Mouse (Mus musculus): ENCODE results near the gene Tshz2.
"Not testable (repeated sequence)": the region's sequence is repeated elsewhere in the genome, so short reads cannot be mapped to it uniquely, and the experiment has no call there.

Gene Tshz2

GRCm38 (mm10) chr2:169632338-169633151, at the start of gene Tshz2:
Gene Tshz2, plus strand, starts transcription at chr2:169633013.
- peak; percentile 82 for DNase-seq (ENCODE audit: low spot score)

DNA sequence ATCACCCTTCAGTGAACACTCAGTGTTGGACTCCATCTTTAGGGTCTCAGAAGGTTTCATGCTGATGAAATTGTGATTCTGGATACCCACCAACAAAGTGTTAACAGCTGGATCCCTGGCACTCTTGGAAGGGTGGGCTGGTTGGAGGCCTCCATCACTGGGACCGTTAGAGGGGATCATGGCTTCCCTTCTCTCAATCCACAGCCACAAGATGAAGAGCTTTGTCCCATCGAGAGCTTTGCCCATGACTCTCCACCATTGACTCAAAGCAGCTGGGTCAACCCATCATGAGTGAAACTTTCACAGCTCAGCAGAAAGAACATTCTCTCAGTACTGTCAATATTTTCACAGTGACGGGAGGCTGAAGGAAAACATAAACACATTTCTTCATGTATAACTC, 49.3 kb upstream of the Tshz2 start:
- DNase-seq (ENCODE audit: low spot score): no peak

DNA sequence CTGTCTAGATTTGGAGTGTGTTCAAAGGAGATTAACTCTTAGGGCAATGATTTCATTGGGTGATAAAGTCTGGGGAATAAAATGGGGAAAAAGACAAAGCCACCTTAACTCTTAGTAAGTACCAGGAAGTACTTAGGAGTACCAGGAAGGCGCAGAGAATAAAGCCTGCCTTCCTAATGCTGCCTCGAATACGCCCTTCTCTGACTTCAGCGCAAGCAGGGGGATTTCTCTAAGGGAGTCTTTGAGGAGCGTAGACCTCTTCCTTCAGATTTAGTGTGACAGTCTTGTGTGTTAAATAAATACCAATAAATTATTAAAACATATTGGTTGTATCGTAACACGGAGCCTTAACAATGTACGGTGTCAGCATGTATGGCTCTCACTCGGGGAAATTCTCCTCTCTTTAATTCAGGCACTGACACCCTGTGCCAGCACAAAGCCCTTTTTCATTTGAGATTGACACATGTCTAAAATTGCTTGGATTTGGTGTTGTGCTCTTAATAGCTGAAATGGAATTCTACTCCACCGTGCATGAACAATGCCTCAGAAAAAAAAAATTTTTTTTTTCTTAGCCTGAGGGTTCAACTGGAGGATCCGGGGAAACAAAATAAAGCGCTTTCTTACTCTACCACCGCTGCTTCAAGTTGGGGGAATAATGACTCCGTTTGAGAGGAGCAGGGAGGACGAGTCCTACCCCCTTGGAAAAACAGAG, 47.9 kb upstream of the Tshz2 start:
- DNase-seq (ENCODE audit: low spot score): no peak

DNA sequence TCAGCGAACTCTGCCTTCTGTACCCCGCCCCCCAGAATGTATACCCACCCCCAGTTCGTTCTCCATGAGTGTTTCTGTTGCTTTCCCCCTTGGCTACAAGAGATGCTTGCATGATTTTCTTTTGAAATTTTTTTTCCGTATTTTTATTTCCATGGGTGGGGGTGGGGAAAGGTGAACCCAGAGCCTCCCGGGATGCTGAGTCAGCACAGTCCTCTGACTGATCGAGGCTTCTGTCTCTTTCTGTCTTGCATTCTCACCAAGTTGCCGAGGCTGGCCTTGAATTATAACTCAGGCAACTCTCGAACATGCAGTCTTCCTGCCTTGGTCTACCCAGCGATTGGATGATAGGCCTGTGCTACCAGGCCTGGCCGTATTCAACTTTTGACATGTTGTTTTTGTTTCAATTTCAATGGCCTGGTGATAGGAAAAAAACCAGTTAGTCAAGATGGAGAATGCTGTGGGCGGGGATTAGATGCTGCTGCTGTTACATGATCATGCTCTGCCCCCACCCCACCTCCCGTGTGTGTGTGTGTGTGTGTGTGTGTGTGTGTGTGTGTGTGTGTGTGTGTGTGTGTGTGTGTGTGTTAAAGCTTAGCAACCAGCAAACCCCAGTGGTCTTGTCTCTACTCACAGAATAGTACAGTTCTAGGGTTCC, 47.1 kb upstream of the Tshz2 start:
- no peak for DNase-seq (ENCODE audit: low spot score)

GRCm38 (mm10) chr2:169586688-169587087, 46.1 kb upstream of the Tshz2 start:
- DNase-seq (ENCODE audit: low spot score): no peak

GRCm38 (mm10) chr2:169587645-169588044, 45.2 kb upstream of the Tshz2 start, which contains the start of gene Gm11011:
Gene Gm11011, minus strand, starts transcription at chr2:169587745.
- not testable (repeated sequence) for DNase-seq (ENCODE audit: low spot score)

DNA sequence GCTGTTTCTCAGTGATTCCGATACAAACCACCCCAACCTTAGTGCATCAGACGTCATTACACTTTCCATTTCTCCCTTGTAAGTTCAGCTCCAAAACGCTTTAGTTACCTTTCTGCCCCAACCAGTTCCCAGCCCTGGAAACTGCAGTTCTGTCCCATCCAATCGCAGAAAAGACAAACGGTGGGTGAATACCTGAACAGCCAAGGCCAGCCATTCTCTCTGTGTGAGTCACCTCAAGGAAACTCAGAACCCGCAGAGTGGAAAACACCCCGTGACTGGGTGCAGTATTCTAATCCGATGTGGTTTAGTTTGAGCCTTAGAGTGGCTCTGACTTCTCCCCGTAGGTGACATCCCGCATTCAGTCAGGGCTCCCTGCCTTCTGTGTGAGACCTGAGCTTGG, 43.1 kb upstream of the Tshz2 start:
- no peak for DNase-seq (ENCODE audit: low spot score)

GRCm38 (mm10) chr2:169590412-169590811, 42.4 kb upstream of the Tshz2 start:
- peak; percentile 24 for DNase-seq (ENCODE audit: low spot score)

DNA sequence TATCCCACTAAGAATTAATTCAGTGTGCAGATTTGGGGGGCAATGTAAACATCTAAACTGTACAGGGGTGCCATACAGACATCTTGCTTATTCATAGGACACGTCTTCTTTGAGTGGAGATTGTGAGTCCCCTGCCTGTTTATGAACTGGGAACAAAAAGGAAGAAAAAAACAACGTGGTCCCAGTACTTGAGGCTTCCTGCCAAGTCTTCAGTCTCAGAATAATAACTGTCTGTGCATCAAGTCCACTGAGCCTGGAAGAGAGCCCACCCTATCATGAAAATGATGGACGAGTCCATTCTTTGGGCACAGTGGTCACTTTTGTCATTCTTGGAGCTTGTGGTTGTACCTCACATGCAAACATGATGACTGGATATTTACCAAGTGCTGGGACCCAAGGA, 39.1 kb upstream of the Tshz2 start:
- no peak for DNase-seq (ENCODE audit: low spot score)

DNA sequence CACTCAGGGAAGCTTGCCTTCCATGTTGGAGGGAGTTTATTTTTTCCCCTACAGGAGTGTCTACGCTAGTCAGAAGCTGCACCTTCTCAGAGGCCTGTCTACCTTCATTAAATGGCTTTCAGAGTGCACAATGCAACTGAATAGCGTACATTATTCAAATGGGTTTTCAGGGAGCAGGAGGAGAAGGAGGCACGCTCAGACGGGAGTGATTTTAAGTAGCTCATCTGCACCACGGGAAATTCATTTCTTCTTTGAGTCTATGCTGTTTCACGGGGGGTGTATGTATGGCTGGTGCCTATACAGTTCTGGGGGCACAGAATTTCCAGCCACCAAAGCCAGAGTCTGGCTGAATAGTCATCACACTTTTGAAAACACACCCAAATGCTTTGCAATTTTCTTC, 35.5 kb upstream of the Tshz2 start:
- DNase-seq (ENCODE audit: low spot score): no peak

DNA sequence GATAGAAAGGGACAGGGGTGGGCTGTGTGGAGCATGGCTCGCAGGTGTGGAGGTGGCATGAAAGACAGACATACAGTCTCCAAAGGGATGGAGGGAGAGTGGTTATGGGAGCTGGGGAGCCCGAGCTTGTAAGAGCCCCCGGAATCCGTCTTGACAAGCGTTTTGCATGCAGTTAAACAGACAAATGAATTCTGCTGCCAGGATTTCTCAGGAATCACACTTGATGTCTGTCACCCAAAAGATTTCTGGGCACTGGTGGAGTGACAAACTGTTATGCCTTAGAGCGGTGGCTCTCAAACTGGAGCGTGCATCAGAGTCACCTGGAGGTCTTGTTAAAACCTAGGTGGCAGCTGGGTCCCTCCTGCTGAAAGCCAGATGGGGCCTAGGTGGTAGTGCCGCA, 34.8 kb upstream of the Tshz2 start:
- DNase-seq (ENCODE audit: low spot score): no peak

GRCm38 (mm10) chr2:169599591-169599990, 33.2 kb upstream of the Tshz2 start:
- no peak for DNase-seq (ENCODE audit: low spot score)

DNA sequence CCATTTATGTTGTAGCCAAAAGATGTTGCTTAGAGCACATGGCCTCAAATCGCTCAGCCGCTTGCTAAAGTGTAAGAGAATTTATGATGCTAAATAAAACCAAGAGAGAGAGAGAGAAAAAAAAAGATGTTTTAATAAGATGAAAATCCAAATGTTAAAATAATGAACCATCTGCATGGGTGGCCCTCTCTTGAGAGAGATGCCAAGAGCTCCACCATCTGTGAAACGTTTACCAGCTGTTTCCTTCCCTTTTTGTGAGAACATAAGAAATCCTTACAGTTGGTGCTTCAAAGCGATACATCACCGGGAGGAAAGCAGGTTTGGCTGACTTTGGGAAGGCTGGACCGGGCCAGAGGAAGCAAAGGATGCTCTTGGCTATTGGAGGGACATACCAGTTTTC, 32.6 kb upstream of the Tshz2 start:
- no peak for DNase-seq (ENCODE audit: low spot score)

- DNase-seq (ENCODE audit: low spot score): no peak
Observed at GRCm38 (mm10) chr2:169606901-169607678, 25.7 kb upstream of the Tshz2 start.

DNA sequence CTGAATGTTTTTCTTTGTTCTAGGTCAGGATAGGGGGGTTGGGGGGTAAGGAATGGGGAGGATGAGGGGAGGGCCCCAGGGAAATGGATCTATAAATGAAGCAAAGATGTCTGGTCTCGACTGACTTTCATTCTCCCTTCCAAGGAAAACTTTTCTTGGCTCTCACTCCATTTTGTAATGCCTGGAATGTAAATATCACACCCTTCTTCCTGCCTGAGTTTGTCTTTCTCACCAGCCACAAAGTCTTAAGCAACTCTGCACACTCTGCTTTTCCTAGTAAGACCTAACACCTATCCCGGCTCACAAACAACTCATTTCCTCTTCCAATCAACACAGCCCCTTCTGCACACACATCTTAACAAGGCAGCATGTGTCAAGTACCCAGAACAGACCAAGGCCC, 25.0 kb upstream of the Tshz2 start:
- peak; percentile 31 for DNase-seq (ENCODE audit: low spot score)

DNA sequence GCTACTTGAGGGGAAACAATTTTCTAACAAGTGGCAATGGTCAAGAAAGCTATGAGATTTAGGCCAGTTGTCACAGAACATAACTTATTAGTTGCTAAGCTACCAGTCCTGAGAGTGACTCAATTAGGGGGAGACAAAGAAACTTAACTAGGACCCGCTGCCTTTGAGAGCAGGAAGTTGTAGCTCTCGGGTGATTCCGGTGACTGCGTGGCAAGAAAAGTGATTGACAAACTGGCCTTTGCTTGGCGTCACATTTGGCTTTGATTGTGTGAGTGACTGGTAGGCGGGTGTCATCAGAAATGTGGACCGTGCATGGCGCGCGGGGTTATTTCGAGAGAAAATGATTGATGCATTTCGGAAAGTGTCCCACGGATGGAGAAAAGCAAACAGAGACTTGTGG, 22.9 kb upstream of the Tshz2 start:
- no peak for DNase-seq (ENCODE audit: low spot score)

GRCm38 (mm10) chr2:169610882-169611281, 21.9 kb upstream of the Tshz2 start:
- DNase-seq (ENCODE audit: low spot score): no peak

- no peak for DNase-seq (ENCODE audit: low spot score)
Observed at GRCm38 (mm10) chr2:169611557-169611956, 21.3 kb upstream of the Tshz2 start.

DNA sequence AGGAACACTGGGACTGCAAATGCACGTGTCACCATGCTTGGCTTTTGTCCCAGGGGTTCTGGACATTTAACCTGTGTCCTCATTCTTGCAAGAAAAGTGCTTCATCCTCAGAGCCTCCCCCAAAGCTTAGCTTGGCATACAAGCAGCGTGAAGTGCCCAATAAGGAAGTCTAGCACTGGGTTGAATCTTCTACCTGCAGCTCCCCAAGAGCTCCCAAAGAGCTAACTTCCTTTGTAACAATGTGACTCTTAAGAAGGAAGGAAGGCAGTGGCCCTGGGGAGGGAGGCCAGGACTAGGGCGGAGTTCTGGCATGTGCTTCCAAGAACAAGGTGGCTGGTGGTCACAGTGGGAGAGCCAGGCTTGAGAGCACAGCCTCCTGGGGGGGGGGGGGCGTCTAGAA, 18.1 kb upstream of the Tshz2 start:
- DNase-seq (ENCODE audit: low spot score): no peak

GRCm38 (mm10) chr2:169615998-169616397, 16.8 kb upstream of the Tshz2 start:
- no peak for DNase-seq (ENCODE audit: low spot score)

GRCm38 (mm10) chr2:169621201-169621710, 11.6 kb upstream of the Tshz2 start:
- DNase-seq (ENCODE audit: low spot score): peak; percentile 57

DNA sequence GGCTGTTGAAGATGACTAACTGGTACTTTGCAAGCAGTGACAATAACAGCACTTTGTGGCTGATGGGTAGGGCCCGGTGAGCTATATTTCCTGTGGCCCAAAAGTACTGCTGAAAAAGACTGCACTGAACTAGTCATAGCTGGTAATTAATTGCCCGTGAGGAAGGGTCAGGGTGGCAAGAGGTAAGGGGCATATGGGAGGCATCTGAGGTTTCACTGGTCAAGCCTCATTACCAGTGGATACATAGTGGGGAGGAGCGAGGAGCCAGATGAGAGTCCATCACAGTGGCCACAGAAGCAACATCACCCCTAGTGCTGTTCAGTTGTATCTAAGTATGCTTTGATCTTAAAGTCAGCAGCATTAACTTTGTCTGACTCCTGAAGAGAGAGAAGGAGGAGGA, 2.7 kb upstream of the Tshz2 start:
- no peak for DNase-seq (ENCODE audit: low spot score)

Data from yolk sac, embryonic 10.5 days (tissue).